Mouse (Mus musculus) heart, embryonic 15.5 days (tissue): ENCODE measurements at regions not wholly inside any gene's neighbourhood (a gene's known extent, or its start where the extent isn't known, plus 50 kb on each side); places are given as distances from the start of the nearest gene placed in this dataset.

Experiments used
- ATAC-seq: fragments of 200-750 bp; cut with Nextera tagmentation; replicated peaks from 2 replicates; pipeline ENCODE4 v1.8.0; 2017; ENCODE audit warnings: low read depth, moderate TSS enrichment; ENCODE audit not compliant: insufficient number of reproducible peaks, insufficient read depth, low FRiP score
- H3K27ac ChIP-seq: fragments of 300-500 bp; sonication (generic); 2 replicates; pipeline ENCODE4 v1.5.1; 2015; ENCODE audit warnings: mild to moderate bottlenecking, inconsistent platforms
- H3K27me3 ChIP-seq: fragments of 300-500 bp; sonication (generic); 2 replicates; pipeline ENCODE4 v1.6.1; 2015; ENCODE audit warnings: inconsistent platforms
- H3K36me3 ChIP-seq: fragments of 300-500 bp; sonication (generic); 2 replicates; pipeline ENCODE4 v1.6.1; 2015; ENCODE audit warnings: mild to moderate bottlenecking, inconsistent platforms
- H3K4me1 ChIP-seq: fragments of 300-500 bp; sonication (generic); replicated peaks from 2 replicates; pipeline ENCODE4 v1.6.1; 2015; ENCODE audit warnings: inconsistent platforms
- H3K4me2 ChIP-seq: fragments of 300-500 bp; sonication (generic); 2 replicates; pipeline ENCODE4 v1.6.1; 2015; ENCODE audit warnings: inconsistent platforms, mild to moderate bottlenecking, moderate library complexity
- H3K4me3 ChIP-seq: fragments of 300-500 bp; sonication (generic); 2 replicates; pipeline ENCODE4 v1.5.1; 2015; ENCODE audit warnings: mild to moderate bottlenecking, inconsistent platforms
- H3K9ac ChIP-seq: fragments of 300-500 bp; sonication (generic); 2 replicates; pipeline ENCODE4 v1.6.1; 2015; ENCODE audit warnings: mild to moderate bottlenecking, inconsistent platforms
- H3K9me3 ChIP-seq: fragments of 300-500 bp; sonication (generic); replicated peaks from 2 replicates; pipeline ENCODE4 v1.6.1; 2016; ENCODE audit warnings: inconsistent platforms
- WGBS: fragments of 180-500 bp; shearing (Covaris S2); methylation state at CpG from one replicate; pipeline ENCODE4 v1.1.7; 2015; ENCODE audit warnings: mixed read lengths; 5-methylcytosine and 5-hydroxymethylcytosine counted together

DNA sequence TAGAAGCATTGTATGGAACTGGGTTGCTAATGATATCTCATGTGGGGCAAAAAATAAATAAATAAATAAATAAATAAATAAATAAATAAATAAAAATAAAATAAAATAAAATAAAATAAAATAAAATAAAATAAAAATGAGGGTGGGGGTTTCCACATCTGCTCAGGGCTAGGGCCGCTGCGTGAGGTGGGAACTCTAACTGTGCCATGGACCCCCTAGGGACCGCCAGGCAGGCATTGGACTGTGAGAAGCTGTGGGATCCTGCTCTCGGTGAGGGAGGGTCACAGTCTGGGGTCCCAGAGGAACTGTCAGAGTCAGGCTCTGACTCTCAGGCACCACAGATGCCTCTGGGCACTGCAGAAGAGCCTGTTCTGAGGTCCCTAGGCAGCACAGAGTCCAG lies 904.2 kb downstream of the Jrkl start:
- Histone ChIP-seq H3K4me3 (no peak overlapping the region), H3K9ac (no peak overlapping the region), H3K27me3 (no peaks in the 10 kb centered on the region), H3K27ac (no peak overlapping the region), H3K4me1 (no peaks in the 10 kb centered on the region), H3K36me3 (no peaks in the 10 kb centered on the region), H3K4me2 (no peak overlapping the region), H3K9me3 (no peaks in the 10 kb centered on the region)
- WGBS, result 78% methylated on average over 4 of the region's 4 CpGs
- ATAC-seq, result no peak

DNA sequence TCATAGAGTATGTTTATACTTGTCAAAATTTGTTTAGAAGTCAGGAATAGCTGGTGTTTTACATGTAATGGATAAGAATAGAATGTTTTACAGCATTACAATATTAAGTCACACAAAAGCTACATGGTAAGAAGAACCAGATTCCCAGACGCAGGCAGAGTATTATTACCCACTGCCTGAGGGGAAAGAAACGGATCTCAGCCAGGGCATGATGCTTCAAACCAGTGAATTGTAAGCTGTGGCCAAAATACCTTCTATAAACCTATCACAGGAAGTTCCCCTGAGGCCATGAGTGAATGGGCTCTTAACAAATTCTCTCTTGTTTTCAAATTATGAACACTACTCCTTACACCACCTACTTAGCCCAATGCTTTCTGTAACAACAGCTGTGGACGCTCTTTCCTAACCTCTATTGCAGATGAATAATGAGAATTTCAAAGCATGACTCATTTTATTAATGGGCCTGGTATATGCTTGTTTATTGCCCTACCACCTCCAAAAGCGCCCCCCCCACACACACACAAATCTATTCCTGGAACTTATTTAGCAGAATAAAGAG lies 932.0 kb downstream of the Jrkl start:
- no peaks in the 10 kb centered on the region for H3K36me3 ChIP-seq
- no peaks in the 10 kb centered on the region for H3K9me3 ChIP-seq
- H3K27ac ChIP-seq, result no peak overlapping the region
- H3K4me2 ChIP-seq, result no peak overlapping the region
- no peak overlapping the region for H3K9ac ChIP-seq
- no peaks in the 10 kb centered on the region for H3K4me1 ChIP-seq
- no peaks in the 10 kb centered on the region for H3K27me3 ChIP-seq
- no peak overlapping the region for H3K4me3 ChIP-seq
- ATAC-seq, result no peak
- 71% methylated on average over 4 of the region's 4 CpGs for WGBS

DNA sequence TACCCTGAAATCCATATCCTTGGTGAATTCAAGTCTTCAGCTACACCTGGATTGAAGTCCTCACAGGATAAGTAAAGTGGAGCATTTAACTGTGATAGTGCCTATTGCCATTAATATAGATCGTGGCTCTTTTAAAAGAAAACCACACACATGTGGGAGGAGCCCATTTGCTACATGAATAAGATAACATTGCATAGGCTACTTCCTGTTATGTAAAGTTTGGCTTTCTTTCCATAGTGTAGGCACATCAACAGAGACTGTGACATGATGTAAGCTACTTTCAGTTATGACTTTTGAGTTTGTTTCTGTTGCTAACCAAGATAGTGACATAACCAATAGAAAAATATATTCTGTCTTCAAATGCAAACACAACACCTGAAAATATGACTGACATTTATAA lies 932.6 kb downstream of the Jrkl start:
- no peak for ATAC-seq
- Histone ChIP-seq H3K27ac (no peak overlapping the region), H3K36me3 (no peaks in the 10 kb centered on the region), H3K4me3 (no peak overlapping the region), H3K9me3 (no peaks in the 10 kb centered on the region), H3K4me2 (no peak overlapping the region), H3K9ac (no peak overlapping the region), H3K4me1 (no peaks in the 10 kb centered on the region), H3K27me3 (no peaks in the 10 kb centered on the region)
- 52% methylated on average over 1 of the region's 1 CpGs for WGBS
